In the genomic region with DNA sequence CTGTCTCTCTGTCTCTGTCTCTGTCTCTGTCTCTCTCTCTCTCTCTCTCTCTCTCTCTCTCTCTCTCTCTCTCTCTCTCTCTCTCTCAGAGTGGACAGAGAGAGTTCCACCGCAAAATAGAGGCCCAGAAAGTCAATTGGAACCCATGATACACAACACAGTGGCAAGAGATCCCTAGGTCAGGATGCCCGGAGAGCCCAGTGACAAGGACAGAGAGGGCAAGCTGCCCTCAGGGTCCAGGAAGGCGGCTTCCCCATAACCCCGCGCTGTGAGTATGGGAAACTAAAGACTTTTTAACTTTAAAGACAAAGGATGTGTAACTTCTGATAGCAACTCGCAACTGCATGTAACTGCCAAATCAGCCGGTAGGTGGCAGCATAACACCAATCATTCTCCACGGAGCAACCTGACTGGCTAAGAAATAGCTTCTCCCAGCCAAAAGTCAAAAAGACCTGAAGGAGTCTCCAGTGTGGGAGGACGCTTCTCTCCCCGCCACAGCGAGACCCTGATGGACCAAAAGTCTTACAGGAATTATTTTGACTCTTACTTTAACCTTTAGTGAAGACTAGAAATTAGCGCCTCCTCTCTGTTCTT, we compare ENCODE assay signal across 8 mouse cellular contexts.
A peak's percentile ranks its signal among the peaks of the same experiment; 100 is the strongest.
DNase-seq lines count a peak whose midpoint lies in the region; ATAC-seq and TF ChIP-seq lines count a peak whose summit lies in the region.

No protein-coding gene starts in this region.

- in situ Hi-C loops in ES-E14 (cut with MboI; ENCODE audit: low sequenced_read_pairs in 2 of 2, unreplicated experiment in 2 of 2) = loop anchor here (5.0 to 10.0 kb wide), 4 partner anchors 111 to 619 kb away; a partner anchor contains a TSS

- ATAC-seq in forebrain, embryonic 12.5 days (ENCODE audit: low FRiP score) = 0 out of 2 replicates have a peak, but pooled peaks have one; percentile 58
- ATAC-seq in lung, embryonic 14.5 days (ENCODE audit: insufficient read depth) = peak; percentile 58; the same call in 1 of the 2 replicates

- intact Hi-C loops in heart, postnatal 14 days (cut with DNase I) = loop anchor here (1.0 to 5.0 kb wide), 5 partner anchors 31 to 611 kb away; a partner anchor contains a TSS

- no peaks in the 10 kb centered on the region for H3K36me3 ChIP-seq in ES-E14 (ENCODE audit: control insufficient read depth, insufficient read depth, low read length, poor library complexity, severe bottlenecking)
- H3K36me3 ChIP-seq in forebrain, embryonic 12.5 days (replicated peaks) = no peaks in the 10 kb centered on the region
- H3K36me3 ChIP-seq in lung, embryonic 14.5 days (ENCODE audit: insufficient read depth) = no peaks in the 10 kb centered on the region

- no peak overlapping the region for H3K9ac ChIP-seq in ES-E14 (ENCODE audit: insufficient read depth, low read depth, low read length, poor library complexity, severe bottlenecking)
- H3K9ac ChIP-seq in forebrain, embryonic 12.5 days = no peak overlapping the region
- no peak overlapping the region for H3K9ac ChIP-seq in lung, embryonic 14.5 days

- peaks cover 2 to 9% of the 10 kb centered on the region in 2 experiments; a peak in 2 of 4 replicates for H3K4me1 ChIP-seq in ES-E14 (ENCODE audit: control insufficient read depth in 2 of 2, insufficient read depth in 2 of 2, low read length in 2 of 2, poor library complexity in 1 of 2)
- peaks cover 4% of the 10 kb centered on the region; the same call in 1 of the 2 replicates for H3K4me1 ChIP-seq in forebrain, embryonic 12.5 days
- no peaks in the 10 kb centered on the region for H3K4me1 ChIP-seq in lung, embryonic 14.5 days (ENCODE audit: insufficient read depth)

- DNase-seq in ES-E14 (ENCODE audit: low read depth, low spot score) = peak; percentile 79
- DNase-seq in c-Kit-positive CD71-positive TER-119-positive erythroid progenitor cells, embryonic 14.5 days (ENCODE audit: low spot score) = peak; percentile 94
- peak; percentile 86 to 92 for DNase-seq in heart, postnatal 14 days
- peak; percentile 71 to 92 for DNase-seq in layer of hippocampus, adult 18-20 months (ENCODE audit: low spot score in 2 of 2)
- peak; percentile 97 for DNase-seq in lung, embryonic 14.5 days
- peak; percentile 67 for DNase-seq in ovary, adult 18-20 months (ENCODE audit: low spot score)
- DNase-seq in thymus, postnatal 0 days (ENCODE audit: low spot score) = peak; percentile 82

- H3K4me2 ChIP-seq in forebrain, embryonic 12.5 days = no peak overlapping the region
- no peak overlapping the region for H3K4me2 ChIP-seq in lung, embryonic 14.5 days

- no peak overlapping the region for H3K27ac ChIP-seq in ES-E14 (ENCODE audit: insufficient read depth, low read depth, low read length, poor library complexity, severe bottlenecking)
- H3K27ac ChIP-seq in forebrain, embryonic 12.5 days = no peak overlapping the region
- no peak overlapping the region for H3K27ac ChIP-seq in lung, embryonic 14.5 days (ENCODE audit: low read depth)

- no peaks in the 10 kb centered on the region for H3K27me3 ChIP-seq in forebrain, embryonic 12.5 days
- H3K27me3 ChIP-seq in lung, embryonic 14.5 days (ENCODE audit: insufficient read depth, low read length) = no peaks in the 10 kb centered on the region

- no peaks in the 10 kb centered on the region for H3K9me3 ChIP-seq in ES-E14 (ENCODE audit: control insufficient read depth, insufficient read depth, low read depth, low read length)
- H3K9me3 ChIP-seq in forebrain, embryonic 12.5 days = peaks cover 4% of the 10 kb centered on the region
- peaks cover 4% of the 10 kb centered on the region; the same call in 1 of the 2 replicates for H3K9me3 ChIP-seq in lung, embryonic 14.5 days (ENCODE audit: low read depth, low read length)

- TF ChIP-seq CTCF in lung, embryonic 14.5 days (IDR thresholded peaks at IDR 0.05; ENCODE audit: low read depth) = peak; percentile 91

- H3K4me3 ChIP-seq in ES-E14 (ENCODE audit: insufficient read depth in 1 of 2, low read depth in 1 of 2, low read length in 2 of 2, poor library complexity in 1 of 2, severe bottlenecking in 1 of 2) = no peak overlapping the region
- no peak overlapping the region for H3K4me3 ChIP-seq in forebrain, embryonic 12.5 days (replicated peaks)
- no peak overlapping the region for H3K4me3 ChIP-seq in lung, embryonic 14.5 days (ENCODE audit: low read depth, low read length)

- 13% methylated on average over 12 of the region's 12 CpGs for WGBS in forebrain, embryonic 12.5 days
- WGBS in lung, embryonic 14.5 days = 10% methylated on average over 12 of the region's 12 CpGs

TF ChIP-seq in ES-E14, 5 proteins besides CTCF, POLR2A, EP300 and RAD21:
- TF ChIP-seq HCFC1 (IDR thresholded peaks at IDR 0.05; ENCODE audit: borderline replicate concordance, insufficient read depth, low read length) (no peak), ZC3H11A (IDR thresholded peaks at IDR 0.05; ENCODE audit: borderline replicate concordance, low read depth, low read length) (peak; percentile 88)
